Mouse (Mus musculus) ES-E14 (cell line): Measurements from ENCODE around the gene Gm10337. TPM values are rescaled to one million over a fixed set of nuclear protein-coding genes. Genes with fewer than 3 reads are reported as not detected.

Source experiments
- DNase-seq: peaks from one replicate; pipeline ENCODE4 v3.0.0-alpha.2; 2013; ENCODE audit warnings: low read depth, low spot score
- H3K27ac ChIP-seq: 2 replicates; pipeline ENCODE4 v1.5.1; 2012; ENCODE audit warnings: low read depth, mild to moderate bottlenecking, low read length, moderate library complexity, mixed read lengths; ENCODE audit not compliant: poor library complexity, insufficient read depth, severe bottlenecking
- H3K36me3 ChIP-seq: 2 replicates; pipeline ENCODE4 v1.6.1; 2012; ENCODE audit warnings: mild to moderate bottlenecking, low read length, moderate library complexity, mixed read lengths; ENCODE audit not compliant: control insufficient read depth, poor library complexity, insufficient read depth, severe bottlenecking
- H3K4me1 ChIP-seq, 2 experiments: fragments of 150-350 bp in 1 of 2; sonication (generic) in 1 of 2; 2 replicates each; pipeline ENCODE4 v1.6.1; 2012; ENCODE audit warnings: low read length in 2 of 2, mild to moderate bottlenecking in 1 of 2, mixed read lengths in 1 of 2; ENCODE audit not compliant: control insufficient read depth in 2 of 2, insufficient read depth in 2 of 2, poor library complexity in 1 of 2
- H3K4me3 ChIP-seq, 2 experiments: fragments of 150-350 bp in 1 of 2; sonication (generic) in 1 of 2; 2 replicates each; pipeline ENCODE4 v1.5.1; 2012; ENCODE audit warnings: low read length in 2 of 2, low read depth in 1 of 2, mild to moderate bottlenecking in 1 of 2, mixed read lengths in 1 of 2; ENCODE audit not compliant: insufficient read depth in 1 of 2, poor library complexity in 1 of 2, severe bottlenecking in 1 of 2
- H3K9ac ChIP-seq: 2 replicates; pipeline ENCODE4 v1.6.1; 2012; ENCODE audit warnings: low read depth, mild to moderate bottlenecking, low read length, mixed read lengths; ENCODE audit not compliant: poor library complexity, insufficient read depth, severe bottlenecking
- H3K9me3 ChIP-seq: fragments of 150-350 bp; sonication (generic); 2 replicates; pipeline ENCODE4 v1.6.1; 2012; ENCODE audit warnings: low read depth, mild to moderate bottlenecking, low read length; ENCODE audit not compliant: control insufficient read depth, insufficient read depth
- CHD2 ChIP-seq: IDR thresholded peaks from 2 replicates; pipeline ENCODE4 v1.6.1; 2014; ENCODE audit warnings: mild to moderate bottlenecking, low read depth, low read length, inconsistent platforms
- HCFC1 ChIP-seq: IDR thresholded peaks from 2 replicates; pipeline ENCODE4 v1.6.1; 2012; ENCODE audit warnings: low read length, inconsistent platforms, borderline replicate concordance; ENCODE audit not compliant: insufficient read depth
- MAFK ChIP-seq: IDR thresholded peaks from 2 replicates; pipeline ENCODE4 v1.6.1; 2014; ENCODE audit warnings: mild to moderate bottlenecking, low read depth, low read length, inconsistent platforms; ENCODE audit not compliant: insufficient read depth
- ZC3H11A ChIP-seq: IDR thresholded peaks from 2 replicates; pipeline ENCODE4 v1.6.1; 2012; ENCODE audit warnings: low read depth, mild to moderate bottlenecking, inconsistent platforms, low read length, borderline replicate concordance
- ZNF384 ChIP-seq: IDR thresholded peaks from 2 replicates; pipeline ENCODE4 v1.6.1; 2012; ENCODE audit warnings: low read depth, low read length, inconsistent platforms
- in situ Hi-C, 2 experiments: fragments of 600-800 bp; cut with MboI; formaldehyde crosslinking; loops; one replicate each; pipeline ENCODE4 v1.15.1; 2025; ENCODE audit warnings: low sequenced_read_pairs in 2 of 2, inconsistent platforms in 1 of 2; ENCODE audit not compliant: unreplicated experiment in 2 of 2
- total RNA-seq: library from RNA; depleted of rRNA; stranded (reverse); fragments of 300-350 nt; gene quantifications from 2 replicates; pipeline ENCODE4 v1.2.3, GENCODE M21; 2012

Gene Gm10337
- total RNA-seq, 1 experiment = not detected

GRCm38 (mm10) chr15:102498322-102498721 lies 5.2 kb upstream of the Gm10337 start:
- Histone ChIP-seq H3K4me1 (peaks cover 0 to 8% of the 10 kb centered on the region in 2 experiments; a peak in 2 of 4 replicates), H3K9me3 (no peaks in the 10 kb centered on the region), H3K4me3 (no peak overlapping the region), H3K9ac (no peak overlapping the region), H3K27ac (no peak overlapping the region), H3K36me3 (peaks cover 52% of the 10 kb centered on the region)
- no peak for DNase-seq
- in situ Hi-C loops = loop anchor here in 1 of 2 experiments (25.0 kb wide), 1 partner anchor 411 kb away; no protein-coding TSS in a partner anchor
- no peak for TF ChIP-seq HCFC1
- no peak for TF ChIP-seq MAFK
- no peak for TF ChIP-seq ZC3H11A
- TF ChIP-seq CHD2 = no peak
- TF ChIP-seq ZNF384 = no peak

GRCm38 (mm10) chr15:102499370-102499769 lies 4.2 kb upstream of the Gm10337 start:
- no peak overlapping the region for H3K27ac ChIP-seq
- no peak overlapping the region for H3K4me3 ChIP-seq
- H3K9me3 ChIP-seq = no peaks in the 10 kb centered on the region
- peaks cover 0 to 8% of the 10 kb centered on the region in 2 experiments; a peak in 2 of 4 replicates for H3K4me1 ChIP-seq
- H3K36me3 ChIP-seq = peaks cover 58% of the 10 kb centered on the region
- TF ChIP-seq HCFC1 = no peak
- no peak for TF ChIP-seq ZNF384
- no peak for TF ChIP-seq ZC3H11A
- no peak for TF ChIP-seq MAFK
- TF ChIP-seq CHD2 = no peak
- H3K9ac ChIP-seq = no peak overlapping the region
- in situ Hi-C loops = loop anchor here in 1 of 2 experiments (25.0 kb wide), 1 partner anchor 412 kb away; no protein-coding TSS in a partner anchor
- DNase-seq = no peak

DNA sequence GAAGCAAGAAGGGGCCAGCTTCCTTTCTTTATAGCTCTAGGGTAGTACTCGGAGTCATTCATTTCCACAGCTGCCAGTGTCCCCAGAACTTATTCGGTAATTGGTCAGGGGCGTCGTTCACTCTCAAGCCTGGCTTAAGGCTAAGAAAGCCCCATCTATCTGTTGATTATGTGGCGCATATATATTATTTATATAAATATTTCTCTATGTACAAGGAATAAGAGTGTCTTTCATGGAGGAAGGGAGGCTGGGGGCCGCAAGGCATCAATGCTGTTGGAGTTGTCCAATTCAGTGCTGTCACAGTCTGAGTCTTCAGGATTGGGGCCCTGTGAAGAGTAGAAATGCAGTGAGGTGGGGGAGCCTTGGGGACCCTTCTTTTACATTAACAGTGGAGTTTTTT lies 3.7 kb upstream of the Gm10337 start:
- no peak for DNase-seq
- no peak overlapping the region for H3K27ac ChIP-seq
- H3K36me3 ChIP-seq = peaks cover 59% of the 10 kb centered on the region
- H3K4me3 ChIP-seq = no peak overlapping the region
- no peak overlapping the region for H3K9ac ChIP-seq
- H3K4me1 ChIP-seq = peaks cover 0 to 8% of the 10 kb centered on the region in 2 experiments; a peak in 2 of 4 replicates
- TF ChIP-seq CHD2 (no peak), ZNF384 (no peak), ZC3H11A (no peak), HCFC1 (no peak), MAFK (no peak)
- in situ Hi-C loops = loop anchor here in 1 of 2 experiments (25.0 kb wide), 1 partner anchor 413 kb away; no protein-coding TSS in a partner anchor
- H3K9me3 ChIP-seq = no peaks in the 10 kb centered on the region

DNA sequence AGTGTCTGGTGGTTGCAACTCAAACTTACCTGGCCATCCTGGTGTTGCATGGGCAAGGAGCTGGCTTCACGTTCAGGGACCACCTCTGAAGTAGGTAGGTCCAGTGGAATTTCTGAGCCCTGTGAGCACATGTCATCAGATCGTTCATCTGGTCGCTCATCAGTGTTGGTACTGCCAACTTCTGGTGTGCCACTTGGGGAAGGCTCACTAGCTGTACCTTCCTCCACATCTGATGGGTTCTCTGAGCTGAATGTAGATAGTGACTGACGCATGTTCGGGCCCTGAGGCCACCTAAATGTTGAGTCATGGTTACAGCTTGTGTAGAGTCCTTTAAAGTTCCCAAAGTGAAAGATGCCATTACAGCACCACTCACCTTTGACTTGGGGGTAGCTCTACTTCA lies 3.0 kb upstream of the Gm10337 start:
- Histone ChIP-seq H3K4me1 (peaks cover 0 to 12% of the 10 kb centered on the region in 2 experiments; a peak in 2 of 4 replicates), H3K36me3 (peaks cover 59% of the 10 kb centered on the region)

More for the DNA sequence above, 3.0 kb upstream of the Gm10337 start:
- Histone ChIP-seq H3K4me3 (no peak overlapping the region), H3K9ac (no peak overlapping the region), H3K27ac (no peak overlapping the region), H3K9me3 (no peaks in the 10 kb centered on the region)
- in situ Hi-C loops = no loop called here
- TF ChIP-seq CHD2 = no peak
- no peak for TF ChIP-seq ZNF384
- TF ChIP-seq ZC3H11A = no peak
- no peak for TF ChIP-seq HCFC1
- TF ChIP-seq MAFK = no peak
- no peak for DNase-seq
